Mouse (Mus musculus) spleen, postnatal 10 days (tissue): Measurements from ENCODE around the gene Polr1d.

Source experiments
- DNase-seq, 2 experiments: peaks; one replicate each; pipeline ENCODE4 v3.0.0; 2021 to 2022; ENCODE audit warnings: low spot score in 2 of 2

Gene Polr1d

DNA sequence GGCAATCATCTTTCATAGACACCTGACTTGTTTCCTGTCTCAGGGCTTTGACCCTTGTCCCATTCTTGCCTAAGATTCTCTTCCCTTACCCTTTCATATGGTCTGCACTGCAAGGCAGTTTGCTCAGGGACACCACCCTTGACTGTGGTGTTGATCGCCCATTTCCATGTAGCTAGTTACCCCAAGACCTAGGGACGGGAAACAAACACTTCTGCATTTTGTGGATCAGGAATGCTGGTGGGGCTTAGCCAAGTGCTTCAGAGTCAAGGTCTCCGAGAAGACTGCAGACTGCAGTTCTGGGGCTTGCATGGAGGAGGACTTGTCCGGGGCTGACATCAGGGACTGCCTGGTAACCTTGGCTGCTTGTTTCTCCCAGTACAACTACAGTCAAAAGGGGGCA is 10.0 kb downstream of the Polr1d start:
- no peak for DNase-seq

- no peak for DNase-seq
Measured at GRCm38 (mm10) chr5:147089836-147090235, 13.0 kb downstream of the Polr1d start.

DNA sequence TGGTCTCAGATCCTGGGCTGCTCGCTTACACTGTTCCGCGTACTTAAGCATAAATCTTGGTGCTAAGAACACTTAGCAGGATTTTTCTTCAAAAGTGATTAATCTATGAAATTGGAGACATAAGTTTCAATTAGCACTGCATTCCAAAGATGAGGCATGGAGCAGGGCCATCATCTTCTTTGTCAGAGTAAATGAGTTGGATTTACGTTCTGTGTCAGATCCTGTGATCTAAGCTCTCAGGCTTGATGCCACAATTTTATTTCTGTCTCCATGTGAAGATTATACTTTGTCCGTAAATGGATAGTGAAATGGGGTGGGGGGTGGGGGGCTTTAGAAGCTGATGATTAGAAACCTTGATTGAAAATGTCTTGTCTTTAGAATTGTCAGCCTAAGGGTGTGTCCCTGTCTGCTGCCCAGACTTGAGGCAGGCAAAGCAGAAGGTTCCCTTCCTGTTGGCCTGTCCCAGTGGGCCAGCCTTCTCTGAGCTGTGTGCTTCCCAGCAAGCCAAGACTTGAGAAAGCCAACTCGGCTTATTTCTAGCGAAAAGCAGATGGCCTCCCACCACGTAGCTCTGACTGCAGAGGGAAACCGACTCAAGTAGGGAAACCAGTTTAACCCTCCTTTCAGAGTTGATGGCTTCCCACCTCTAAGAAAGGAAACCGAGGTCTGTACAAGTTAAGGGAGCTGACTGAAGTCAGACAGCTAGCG is 13.6 kb downstream of the Polr1d start:
- no peak for DNase-seq

GRCm38 (mm10) chr5:147092448-147092847 is 15.6 kb downstream of the Polr1d start:
- DNase-seq = no peak

DNA sequence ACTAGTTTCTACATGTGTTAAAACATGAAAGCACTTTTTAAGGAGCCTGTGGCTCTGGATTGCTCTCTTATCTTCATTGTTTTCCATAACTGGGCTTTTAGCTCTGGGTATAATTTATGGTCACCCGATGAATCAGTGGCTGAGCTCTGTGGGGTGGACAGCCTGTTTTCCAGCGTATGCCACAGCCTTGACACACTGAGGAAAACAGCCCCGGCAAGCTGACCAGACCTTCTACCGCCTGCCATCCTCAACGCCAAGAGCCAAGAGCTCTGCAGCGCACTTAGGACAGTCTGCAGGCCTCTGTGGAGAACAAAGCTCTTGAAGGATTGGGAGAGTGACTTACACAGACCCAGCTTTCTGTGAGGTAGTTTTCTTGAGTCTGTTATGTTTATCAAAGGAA is 17.4 kb downstream of the Polr1d start:
- DNase-seq = no peak

- DNase-seq = no peak
Measured at GRCm38 (mm10) chr5:147096586-147096985, 19.7 kb downstream of the Polr1d start.

- no peak for DNase-seq
Measured at GRCm38 (mm10) chr5:147098667-147099066, 21.8 kb downstream of the Polr1d start.

GRCm38 (mm10) chr5:147100180-147100579 is 23.3 kb downstream of the Polr1d start:
- DNase-seq = no peak

DNA sequence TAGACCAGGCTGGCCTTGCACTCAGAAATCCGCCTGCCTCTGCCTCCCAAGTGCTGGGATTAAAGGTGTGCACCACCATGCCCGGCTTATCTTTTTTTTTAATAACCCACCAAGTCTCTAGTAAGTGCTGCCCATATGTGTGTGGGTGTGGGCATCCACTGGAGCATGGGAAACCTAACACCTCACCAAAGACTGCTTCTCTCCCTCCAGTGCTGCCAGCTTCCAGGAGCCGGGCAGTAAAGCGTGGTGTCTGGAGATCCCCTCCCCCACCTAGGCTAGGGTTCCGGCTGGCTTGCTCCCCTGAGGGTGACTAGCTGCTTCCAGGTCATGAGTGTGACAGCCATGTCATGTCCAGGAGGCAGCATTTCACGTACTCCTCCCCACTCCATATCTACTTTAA is 25.4 kb downstream of the Polr1d start:
- no peak for DNase-seq

DNA sequence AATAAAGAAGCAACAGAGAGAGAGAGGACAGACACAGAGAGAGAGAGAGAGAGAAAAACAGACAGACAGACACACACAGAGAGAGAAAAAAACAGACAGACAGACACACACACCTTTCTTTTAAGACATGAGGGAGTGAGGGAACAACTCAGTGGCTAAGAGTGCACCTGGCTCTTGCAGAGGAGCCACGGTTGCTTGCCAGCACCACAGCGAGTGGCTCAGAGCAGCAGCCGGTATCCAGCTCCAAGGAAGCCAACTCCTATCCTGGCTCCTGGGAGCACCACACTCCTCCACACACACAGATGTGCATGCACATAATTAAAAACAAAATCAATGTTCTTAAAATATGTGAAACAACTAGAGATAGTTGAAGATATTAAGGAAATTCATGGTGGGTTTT is 30.4 kb downstream of the Polr1d start:
- DNase-seq = no peak

- no peak for DNase-seq
Measured at GRCm38 (mm10) chr5:147108861-147109591, 32.2 kb downstream of the Polr1d start.

- DNase-seq = no peak
Measured at GRCm38 (mm10) chr5:147114738-147115137, 37.9 kb downstream of the Polr1d start.

DNA sequence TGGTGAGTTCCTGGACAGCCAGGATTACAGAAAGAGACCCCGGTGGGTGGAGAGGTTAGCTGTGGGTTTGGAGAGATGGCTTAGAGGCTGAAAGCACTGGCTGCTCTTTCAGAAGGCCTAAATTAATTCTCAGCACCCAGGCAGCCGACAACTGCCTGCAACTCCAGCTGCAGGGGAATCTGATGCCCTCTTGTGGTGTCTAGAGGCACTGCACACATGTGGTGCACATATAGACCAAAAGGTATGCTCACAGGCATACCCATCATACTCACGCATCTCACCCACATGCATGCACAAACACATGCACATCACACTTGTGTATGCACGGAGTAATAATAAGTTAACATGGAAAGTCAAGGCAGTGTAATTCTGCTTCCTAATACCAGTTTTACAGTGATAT is 38.8 kb downstream of the Polr1d start:
- no peak for DNase-seq

DNA sequence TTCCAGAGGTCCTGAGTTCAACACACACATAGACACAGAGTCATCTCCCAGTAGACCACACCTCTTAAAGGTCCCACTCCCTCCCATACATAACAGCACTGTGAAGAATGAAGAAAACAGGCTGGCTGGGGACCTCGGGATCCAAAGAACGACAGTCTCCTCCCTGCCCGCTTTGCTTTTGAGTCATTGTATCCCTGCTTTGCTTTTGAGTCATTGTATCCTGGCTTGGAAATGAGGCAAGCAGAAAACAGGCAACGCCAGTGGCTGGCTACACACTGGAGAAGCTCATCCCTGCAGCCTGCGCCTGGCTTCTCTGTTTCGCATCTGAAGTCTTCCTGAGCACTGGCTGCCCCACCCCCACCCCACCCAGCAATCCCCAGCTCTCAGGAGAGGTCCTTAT is 40.2 kb downstream of the Polr1d start:
- DNase-seq = no peak

GRCm38 (mm10) chr5:147121146-147121545 is 44.3 kb downstream of the Polr1d start:
- peak in 1 of 2 experiments; percentile 24 for DNase-seq

GRCm38 (mm10) chr5:147124794-147125193 is 47.9 kb downstream of the Polr1d start:
- DNase-seq = no peak

- no peak for DNase-seq
Measured at GRCm38 (mm10) chr5:147125542-147126185, 48.8 kb downstream of the Polr1d start.

DNA sequence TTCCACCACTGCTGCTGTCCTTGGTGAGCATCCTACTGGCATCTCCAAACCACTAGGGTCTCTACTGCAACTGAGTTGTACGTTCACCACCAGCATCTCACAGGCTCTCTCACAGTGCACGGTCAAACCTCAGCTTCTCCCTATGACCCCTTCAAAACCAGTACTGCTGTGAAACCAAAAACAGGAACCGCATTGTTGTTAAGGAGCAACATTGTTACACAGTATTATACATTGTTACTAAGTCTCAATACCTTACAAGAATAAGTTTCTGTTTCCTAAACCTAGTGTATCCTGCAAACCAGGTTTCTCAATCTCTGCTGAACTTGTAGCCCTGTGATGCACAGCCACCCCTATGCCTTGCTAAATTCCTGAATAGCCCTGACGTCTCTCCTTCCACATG is 51.0 kb downstream of the Polr1d start:
- no peak for DNase-seq

DNA sequence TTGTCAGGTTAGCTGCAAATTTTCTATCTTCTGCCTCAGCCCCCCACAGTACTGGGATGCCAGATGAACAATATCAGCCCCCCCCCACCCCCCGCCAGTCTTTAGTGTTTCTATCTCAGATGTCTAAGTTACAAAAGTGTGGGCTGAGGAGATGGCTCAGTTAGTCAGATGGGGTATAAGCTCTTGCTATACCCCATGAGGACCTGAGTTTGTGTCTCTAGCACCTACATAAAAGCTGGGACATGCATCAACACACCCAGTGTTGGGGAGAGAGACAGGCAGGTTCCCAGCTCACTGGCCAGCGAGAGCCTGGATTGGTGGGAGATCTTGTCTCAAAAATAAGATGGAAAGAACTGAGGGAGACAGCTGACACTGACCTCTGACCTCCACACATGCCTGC is 52.6 kb downstream of the Polr1d start:
- DNase-seq = no peak

DNA sequence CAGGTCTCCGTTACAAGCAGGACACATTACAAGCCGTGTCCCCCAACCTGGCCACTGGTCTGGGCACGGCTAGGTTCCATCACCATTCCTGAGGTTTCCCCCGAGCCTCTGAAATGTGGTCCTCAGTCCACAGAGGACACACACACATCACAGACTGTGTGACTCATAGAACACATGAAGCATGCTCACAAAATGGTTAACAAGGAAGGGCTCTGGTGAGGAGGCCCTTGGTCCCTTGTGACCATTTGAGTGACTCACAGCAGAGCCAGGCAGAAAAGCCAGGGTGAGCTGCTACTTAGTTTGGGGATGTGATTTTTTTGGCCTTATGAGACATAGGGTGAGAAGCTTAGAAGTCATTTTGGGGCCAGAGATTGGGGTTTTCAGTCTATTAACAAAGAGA is 55.1 kb downstream of the Polr1d start:
- no peak for DNase-seq

DNA sequence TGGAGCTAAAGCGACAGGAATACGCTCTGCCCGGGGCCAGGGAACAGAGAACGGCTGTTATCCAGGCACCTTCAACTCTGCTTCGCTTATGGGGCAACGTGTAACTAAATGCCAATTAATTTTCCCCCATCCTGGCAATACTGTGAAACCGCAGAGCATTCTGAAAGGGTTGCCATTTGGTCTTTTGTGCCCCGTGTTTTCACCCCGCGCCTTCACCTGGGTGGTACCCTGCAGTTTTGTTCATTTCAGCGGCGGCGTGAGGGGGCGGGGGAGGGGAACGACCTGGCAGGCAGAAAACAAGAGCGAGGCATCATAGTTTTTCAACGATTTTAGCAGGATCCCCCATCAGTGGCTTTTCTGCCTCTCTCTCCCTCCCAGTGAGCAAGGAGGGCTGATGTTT is 56.8 kb downstream of the Polr1d start:
- DNase-seq = no peak

- DNase-seq = no peak
Measured at GRCm38 (mm10) chr5:147134341-147135088, 57.7 kb downstream of the Polr1d start.
